Mouse (Mus musculus) frontal cortex, postnatal 14 days (tissue): ENCODE results near the gene Mapre3.

Experiments
- DNase-seq, 2 experiments: peaks; one replicate each; pipeline ENCODE4 v3.0.0; 2022; ENCODE audit warnings: low spot score in 2 of 2

The Mapre3 gene

DNA sequence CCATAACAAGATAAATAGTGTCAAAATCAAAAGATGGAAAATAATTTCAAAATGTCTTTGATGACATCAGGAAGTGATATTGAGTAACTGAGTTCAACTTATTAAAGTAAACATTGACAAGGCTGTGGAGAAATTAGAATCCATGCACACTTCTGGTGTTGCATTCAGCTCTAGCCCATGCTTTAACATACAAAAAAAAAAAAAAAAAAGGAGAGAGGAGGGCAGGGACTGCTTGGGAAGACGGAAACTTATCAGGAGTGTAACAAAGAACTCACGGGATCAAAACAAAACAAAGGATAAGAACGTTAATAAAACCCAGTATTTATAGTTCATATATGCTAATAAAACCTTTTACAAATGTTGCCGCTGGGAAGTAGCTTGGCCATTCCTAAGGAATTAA is 71.8 kb downstream of the Mapre3 start:
- no peak for DNase-seq

DNA sequence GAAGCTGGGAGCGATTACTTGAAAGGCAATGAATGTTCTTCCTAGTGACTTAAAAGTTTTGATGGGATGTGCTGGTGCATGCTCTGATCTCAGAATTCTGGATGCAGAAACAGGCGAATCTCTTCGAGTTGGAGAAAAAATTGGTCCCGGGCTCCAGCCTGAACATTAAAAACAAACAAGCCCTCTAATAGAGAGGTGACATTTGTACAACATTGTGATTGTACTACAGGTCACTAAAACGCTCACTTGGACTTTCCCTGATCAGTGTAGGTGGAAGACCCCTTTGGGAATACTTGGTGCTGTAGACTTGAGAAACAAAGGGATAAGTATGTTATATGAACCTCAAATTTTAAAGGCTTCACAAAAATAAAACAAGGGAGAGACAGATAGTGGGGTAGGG is 72.3 kb downstream of the Mapre3 start:
- no peak for DNase-seq

- DNase-seq, result peak; percentile 45 to 60
These were observed 72.9 kb downstream of the Mapre3 start for GRCm38 (mm10) chr5:30887331-30887761.

GRCm38 (mm10) chr5:30887858-30888336 is 73.5 kb downstream of the Mapre3 start:
- peak; percentile 90 to 96 for DNase-seq

- peak; percentile 95 for DNase-seq
These were observed 74.1 kb downstream of the Mapre3 start, which contains the start of gene Agbl5 for GRCm38 (mm10) chr5:30888337-30889087. Agbl5 (plus strand) TSS chr5:30888694.

DNA sequence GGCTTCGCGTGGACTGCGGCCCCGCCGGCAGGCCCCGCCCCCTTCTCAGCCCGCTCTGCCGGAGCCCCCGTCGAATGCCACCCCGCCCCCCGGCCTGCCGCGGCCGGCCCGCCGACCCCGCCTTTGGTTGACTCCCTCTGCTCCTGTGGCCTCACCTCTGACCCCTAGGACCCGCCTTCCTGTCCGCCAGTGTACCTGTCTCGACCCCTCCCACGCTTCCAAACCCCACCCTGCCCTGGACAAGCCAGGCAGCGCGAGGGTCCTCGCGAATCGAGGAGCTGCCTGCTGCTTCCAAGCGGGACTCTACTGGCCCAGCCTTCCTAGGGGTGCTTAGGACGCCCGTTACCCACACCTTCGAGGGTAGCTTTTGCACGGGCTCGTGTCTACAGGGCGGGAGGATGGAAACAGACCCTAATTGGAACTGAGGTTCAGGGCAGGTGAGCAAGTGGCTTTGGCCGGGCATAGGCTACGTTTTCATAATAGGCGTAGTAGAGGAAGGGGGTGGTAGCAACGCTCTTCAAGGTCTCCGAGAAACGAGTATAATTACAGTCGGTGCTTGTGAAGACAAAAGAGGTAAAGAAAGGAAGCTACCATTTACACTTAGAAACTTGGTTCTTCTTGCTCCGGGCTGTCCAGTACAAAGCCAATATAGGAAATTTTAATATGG is 74.8 kb downstream of the Mapre3 start:
- peak; percentile 41 to 46 for DNase-seq

DNA sequence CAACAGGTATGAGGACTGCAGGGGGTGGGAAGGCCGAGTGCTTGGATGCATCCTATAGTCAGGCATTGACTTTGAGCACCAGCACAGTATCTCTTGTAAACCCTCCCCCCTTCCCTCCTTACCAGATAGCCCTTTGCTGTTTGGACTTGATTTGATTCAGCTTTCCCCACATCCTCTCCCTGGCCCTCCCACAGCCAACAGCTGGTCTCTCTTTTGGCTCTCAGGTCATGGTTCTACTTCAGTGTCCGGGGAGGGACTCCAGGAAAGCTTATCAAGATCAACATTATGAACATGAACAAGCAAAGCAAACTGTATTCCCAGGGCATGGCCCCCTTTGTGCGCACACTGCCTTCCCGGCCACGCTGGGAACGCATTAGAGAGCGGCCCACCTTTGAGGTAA is 75.9 kb downstream of the Mapre3 start:
- DNase-seq, result no peak

DNA sequence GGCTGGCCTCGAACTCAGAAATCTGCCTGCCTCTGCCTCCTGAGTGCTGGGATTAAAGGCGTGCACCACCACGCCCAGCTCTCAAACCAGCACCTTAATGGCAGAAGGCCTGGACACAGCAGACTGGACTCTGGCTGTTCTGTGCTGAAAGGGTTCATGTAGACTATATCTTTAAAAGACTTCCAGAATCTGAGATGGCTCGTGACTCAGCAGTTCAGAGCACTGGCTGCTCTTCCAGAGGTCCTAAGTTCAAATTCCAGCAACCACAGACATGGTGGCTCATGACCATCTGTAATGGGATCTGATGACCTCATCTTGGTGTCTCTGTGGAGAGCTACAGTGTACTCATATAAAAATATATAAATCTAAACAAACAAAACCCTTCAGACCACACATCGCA is 87.4 kb downstream of the Mapre3 start:
- no peak for DNase-seq

GRCm38 (mm10) chr5:30907413-30908059 is 93.1 kb downstream of the Mapre3 start, which contains the start of gene Ost4:
Ost4 (minus strand) TSS chr5:30907788.
- DNase-seq, result peak; percentile 91 to 93

- no peak for DNase-seq
These were observed 94.2 kb downstream of the Mapre3 start for GRCm38 (mm10) chr5:30908426-30909299.

DNA sequence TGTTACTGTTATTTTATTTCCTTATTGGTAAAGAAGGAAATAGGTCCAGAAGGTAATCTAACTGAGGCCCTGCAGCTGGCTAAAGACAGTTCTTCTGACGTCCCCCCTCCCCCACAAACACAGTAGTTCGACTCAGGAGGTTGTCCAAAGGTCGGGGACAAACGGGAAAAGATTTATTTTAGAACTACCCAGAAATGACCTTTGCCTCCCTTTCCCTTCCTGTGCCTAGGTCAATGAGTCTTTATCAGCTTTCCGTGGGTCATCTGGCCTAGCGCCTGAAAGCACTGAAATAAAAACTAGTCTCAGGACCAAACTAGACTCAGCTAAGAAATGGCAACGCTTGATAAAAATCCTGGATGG is 94.8 kb downstream of the Mapre3 start:
- DNase-seq, result no peak

DNA sequence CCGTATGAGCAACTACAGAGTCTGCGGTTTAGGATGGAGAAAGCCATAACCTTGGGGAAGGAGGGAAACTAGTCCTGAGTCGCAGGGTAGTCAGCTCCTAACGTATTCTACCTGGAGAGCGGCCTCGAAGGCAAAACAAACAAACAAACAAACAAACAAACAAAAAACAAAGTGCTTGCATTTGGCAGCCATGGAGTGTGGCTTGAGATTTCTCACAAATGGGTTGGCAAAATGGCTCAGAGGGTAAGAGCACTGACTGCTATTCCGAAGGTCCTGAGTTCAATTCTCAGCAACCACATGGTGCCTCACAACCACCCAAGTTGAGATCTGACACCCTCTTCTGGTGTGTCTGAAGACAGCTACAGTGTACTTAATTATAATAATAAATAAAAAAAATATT is 95.4 kb downstream of the Mapre3 start:
- no peak for DNase-seq

GRCm38 (mm10) chr5:30910481-30910880 is 96.0 kb downstream of the Mapre3 start:
- no peak for DNase-seq

DNA sequence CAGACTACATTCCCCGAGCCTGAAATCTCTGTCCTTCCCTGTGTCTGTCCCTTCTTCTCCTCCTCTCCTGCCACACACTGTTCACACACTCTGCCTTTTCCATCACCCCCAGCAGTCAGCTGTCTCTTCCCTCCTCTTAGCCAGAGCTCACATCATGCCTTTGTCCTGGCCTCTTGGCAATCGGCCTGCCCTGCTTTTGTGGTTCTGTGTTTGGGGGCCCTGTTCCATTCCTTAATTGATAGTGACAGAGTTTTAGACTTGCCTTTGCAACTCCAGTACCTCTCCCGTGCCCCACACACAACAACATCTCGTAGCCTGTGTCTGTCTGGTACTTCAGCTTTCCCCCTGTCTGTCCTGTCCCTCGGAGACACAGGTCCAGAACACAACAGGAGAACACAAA is 97.7 kb downstream of the Mapre3 start:
- DNase-seq, result no peak

DNA sequence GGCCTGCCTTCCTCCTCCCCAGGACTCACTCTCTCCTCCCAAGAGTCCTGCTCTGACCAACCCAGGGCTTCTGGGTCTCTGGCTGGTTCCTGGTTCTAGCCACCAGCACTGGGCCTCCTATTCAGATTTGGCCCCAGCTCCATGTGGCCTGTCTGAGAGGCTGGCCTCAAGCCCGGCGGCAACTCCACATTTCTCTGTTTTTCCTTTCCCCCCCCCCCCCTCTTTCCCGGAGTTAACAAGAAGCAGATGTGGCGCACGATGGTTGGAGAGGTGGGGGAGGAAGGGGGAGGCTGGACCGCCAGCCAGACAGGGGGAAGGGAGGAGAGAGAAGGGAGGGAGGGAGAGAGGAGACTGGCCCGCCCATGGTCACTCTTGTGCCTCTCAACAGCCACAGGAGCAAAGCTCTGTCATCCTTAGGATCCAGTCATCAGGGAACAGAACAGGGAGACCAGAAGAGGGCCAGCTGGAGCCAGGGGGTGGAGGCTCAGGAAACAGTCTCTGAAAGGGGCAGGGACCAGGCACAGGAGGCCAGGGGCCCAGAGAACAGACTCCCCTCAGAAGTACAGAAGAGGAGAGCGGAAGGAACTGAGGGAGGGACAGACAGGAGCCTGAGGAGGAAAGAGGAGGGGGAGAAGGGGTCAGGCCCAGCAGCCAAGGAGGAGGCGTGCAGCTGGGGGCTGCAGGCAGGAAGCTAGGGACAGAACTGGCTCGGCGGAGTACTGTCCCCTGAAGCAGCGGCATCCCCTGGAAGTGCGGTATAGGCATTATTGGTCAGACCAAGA is 98.8 kb downstream of the Mapre3 start, which contains the start of gene Emilin1:
Gene Emilin1 (plus strand): TSS at position 343 of the 782 bp plus-strand sequence.
- no peak for DNase-seq

DNA sequence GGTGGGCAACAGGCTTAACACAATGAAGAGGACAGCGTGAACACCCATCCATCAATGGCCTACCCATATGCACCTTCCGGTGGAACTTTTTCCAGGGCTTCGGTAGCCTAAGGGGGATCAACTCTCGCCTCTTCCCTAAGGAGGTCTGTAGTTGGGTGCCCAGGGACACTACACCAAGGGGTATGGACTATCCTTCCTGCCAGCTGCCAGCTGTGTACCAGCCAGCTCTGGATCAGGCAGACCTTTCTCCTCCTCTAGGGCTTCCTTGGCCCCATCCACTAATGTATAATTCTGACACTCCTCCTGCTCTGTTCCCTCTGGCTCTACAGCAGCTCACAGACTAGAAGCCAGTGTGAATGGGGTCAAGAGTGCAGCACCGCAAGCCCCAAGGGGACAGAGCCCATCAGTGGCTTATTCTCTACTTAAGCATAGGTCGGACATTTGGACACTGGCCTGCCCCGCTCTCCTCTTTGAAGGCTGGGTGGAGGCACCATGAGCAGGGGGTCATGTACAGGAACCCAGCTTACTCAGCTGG is 99.7 kb downstream of the Mapre3 start:
- DNase-seq, result no peak

- DNase-seq, result no peak
These were observed 100.4 kb downstream of the Mapre3 start for GRCm38 (mm10) chr5:30914849-30915248.

DNA sequence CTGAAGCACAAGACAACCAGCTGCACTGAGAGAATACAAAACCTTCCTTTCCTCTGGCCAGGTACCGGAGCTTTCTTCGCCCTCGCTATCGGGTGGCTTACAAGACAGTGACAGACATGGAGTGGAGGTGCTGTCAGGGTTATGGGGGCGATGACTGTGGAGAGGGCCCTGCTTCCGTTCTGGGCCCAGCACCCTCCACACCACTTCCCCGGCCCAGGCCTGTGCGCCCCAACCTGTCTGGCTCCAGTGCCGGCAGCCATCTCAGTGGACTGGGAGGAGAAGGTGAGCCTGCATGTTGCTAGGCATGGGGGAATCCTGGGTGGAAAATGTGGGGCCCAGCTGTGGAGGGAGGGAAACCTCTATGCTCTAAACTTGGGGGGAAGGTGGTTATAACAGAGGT is 101.0 kb downstream of the Mapre3 start:
- DNase-seq, result no peak
